Mouse (Mus musculus) testis, adult 2 months (tissue): ENCODE results near the gene 2810408A11Rik.

ENCODE experiments used
- CTCF ChIP-seq: fragments of 200-500 bp; IDR thresholded peaks from 2 replicates; pipeline ENCODE4 v1.5.1; 2012; ENCODE audit warnings: low read depth, mild to moderate bottlenecking, inconsistent platforms, low read length, moderate library complexity; ENCODE audit not compliant: control insufficient read depth, insufficient read depth, insufficient replicate concordance
- POLR2A ChIP-seq: fragments of 200-500 bp; IDR thresholded peaks from 2 replicates; pipeline ENCODE4 v1.6.1; 2012; ENCODE audit warnings: low read depth, mild to moderate bottlenecking, inconsistent platforms, low read length, moderate library complexity; ENCODE audit not compliant: control insufficient read depth

DNA sequence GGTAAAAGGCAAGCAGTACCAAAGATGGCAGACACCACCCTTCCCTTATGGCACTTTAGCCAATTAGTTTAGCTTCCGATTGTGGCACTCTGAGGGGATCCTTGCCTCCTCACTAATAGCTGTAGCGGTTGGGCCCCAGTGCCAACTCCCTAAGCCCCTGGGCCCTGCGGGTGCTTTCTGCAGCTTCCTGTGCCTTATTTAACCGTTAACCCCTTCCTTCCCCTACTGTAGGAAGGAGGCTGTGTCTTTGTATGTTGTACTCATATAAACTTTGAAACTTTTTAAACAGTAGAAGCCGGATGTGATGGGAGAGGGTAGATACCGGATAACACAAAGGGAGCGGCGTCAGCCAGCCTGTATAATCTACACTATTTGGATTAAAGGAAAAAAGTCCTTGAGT is 50.0 kb downstream of the 2810408A11Rik start:
- no peak for TF ChIP-seq POLR2A
- no peak for TF ChIP-seq CTCF
